Mouse (Mus musculus) lung, embryonic 16.5 days (tissue): ENCODE data around the gene Cryl1. TPM values are rescaled to one million over a fixed set of nuclear protein-coding genes. Genes with fewer than 3 reads are reported as not detected.

Source experiments
- ATAC-seq: fragments of 200-750 bp; cut with Nextera tagmentation; 2 replicates; pipeline ENCODE4 v1.8.0; 2017; ENCODE audit warnings: low read depth, mild to moderate bottlenecking, moderate library complexity
- H3K27ac ChIP-seq: fragments of 300-500 bp; sonication (generic); 2 replicates; pipeline ENCODE4 v1.5.1; 2014; ENCODE audit warnings: mild to moderate bottlenecking, control low read depth, low read length
- H3K27me3 ChIP-seq: fragments of 300-500 bp; sonication (generic); 2 replicates; pipeline ENCODE4 v1.6.1; 2014; ENCODE audit warnings: low read depth, low read length, mixed read lengths; ENCODE audit not compliant: control insufficient read depth, insufficient read depth
- H3K36me3 ChIP-seq: fragments of 300-500 bp; sonication (generic); 2 replicates; pipeline ENCODE4 v1.6.1; 2014; ENCODE audit warnings: low read length; ENCODE audit not compliant: control insufficient read depth, insufficient read depth
- H3K4me1 ChIP-seq: fragments of 300-500 bp; sonication (generic); replicated peaks from 2 replicates; pipeline ENCODE4 v1.6.1; 2014; ENCODE audit warnings: low read length, mixed read lengths; ENCODE audit not compliant: control insufficient read depth, insufficient read depth
- H3K4me2 ChIP-seq: fragments of 300-500 bp; sonication (generic); 2 replicates; pipeline ENCODE4 v1.6.1; 2014; ENCODE audit warnings: low read depth, low read length, control low read depth
- H3K4me3 ChIP-seq: fragments of 300-500 bp; sonication (generic); 2 replicates; pipeline ENCODE4 v1.5.1; 2014; ENCODE audit warnings: mild to moderate bottlenecking, low read length, control low read depth
- H3K9ac ChIP-seq: fragments of 300-500 bp; sonication (generic); 2 replicates; pipeline ENCODE4 v1.6.1; 2014; ENCODE audit warnings: low read length, control low read depth
- H3K9me3 ChIP-seq: fragments of 300-500 bp; sonication (generic); 2 replicates; pipeline ENCODE4 v1.6.1; 2016; ENCODE audit warnings: low read length; ENCODE audit not compliant: control insufficient read depth
- WGBS: fragments of 180-500 bp; shearing (Covaris S2); extraction: QIAGEN DNeasy Blood & Tissue Kit; methylation state at CpG from one replicate; pipeline ENCODE4 v1.1.7; 2014; 5-methylcytosine and 5-hydroxymethylcytosine counted together
- polyA plus RNA-seq: library from polyadenylated mRNA; unstranded; fragments of >200 nt; fragmentation: Nextera tagmentation; extraction: Ambion mirVana; gene quantifications from 2 replicates; pipeline ENCODE4 v1.2.1, GENCODE M21; 2015

The Cryl1 gene
- polyA plus RNA-seq, 1 experiment from 2014 or later, result 28.0 TPM

DNA sequence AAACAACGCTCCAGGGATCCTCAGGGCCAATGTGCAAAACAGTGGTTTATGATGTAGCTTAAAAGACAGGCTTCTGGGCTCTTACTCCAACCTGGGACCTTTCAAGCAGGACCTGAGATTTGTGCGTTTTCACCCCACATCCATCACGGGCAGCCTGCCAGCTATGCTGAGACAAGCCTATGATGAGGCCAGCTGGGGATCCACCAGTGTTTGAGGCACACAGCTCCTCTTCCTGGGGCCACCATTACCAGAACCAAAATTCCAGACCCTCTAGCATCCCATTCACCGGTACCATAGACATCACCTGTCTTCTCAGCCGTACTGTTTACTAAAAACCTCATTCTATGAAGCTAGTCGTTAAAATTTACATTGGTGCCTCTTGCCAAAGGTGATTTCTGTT is 151.8 kb downstream of the Cryl1 start:
- Histone ChIP-seq H3K4me1 (no peaks in the 10 kb centered on the region), H3K36me3 (no peaks in the 10 kb centered on the region), H3K27ac (no peak overlapping the region), H3K9me3 (no peaks in the 10 kb centered on the region), H3K9ac (no peak overlapping the region), H3K27me3 (no peaks in the 10 kb centered on the region), H3K4me3 (no peak overlapping the region), H3K4me2 (no peak overlapping the region)
- WGBS, result 56% methylated on average over 6 of the region's 6 CpGs
- no peak for ATAC-seq

DNA sequence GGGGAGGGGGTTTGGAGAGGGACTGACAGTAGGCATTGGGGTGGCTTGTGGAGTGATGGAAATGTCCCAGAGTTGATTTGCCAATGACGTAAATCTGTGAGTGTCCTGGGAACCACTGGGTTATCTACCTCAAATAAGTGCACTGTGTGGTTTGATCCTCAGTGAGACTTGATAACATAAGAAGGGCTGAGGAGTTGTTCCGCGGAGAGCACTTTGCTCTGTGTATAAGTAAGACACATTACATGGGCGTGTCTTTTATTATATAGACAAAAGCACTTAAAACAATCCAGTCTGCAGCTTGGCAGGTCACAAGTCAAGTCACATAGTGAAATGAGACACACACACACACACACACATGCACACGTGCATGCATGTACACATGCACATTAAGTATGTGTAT is 155.4 kb downstream of the Cryl1 start:
- Histone ChIP-seq H3K4me3 (no peak overlapping the region), H3K4me2 (no peak overlapping the region), H3K9ac (no peak overlapping the region), H3K27ac (no peak overlapping the region), H3K36me3 (no peaks in the 10 kb centered on the region), H3K4me1 (no peaks in the 10 kb centered on the region), H3K27me3 (no peaks in the 10 kb centered on the region), H3K9me3 (no peaks in the 10 kb centered on the region)
- WGBS, result 48% methylated on average over 5 of the region's 5 CpGs
- no peak for ATAC-seq

DNA sequence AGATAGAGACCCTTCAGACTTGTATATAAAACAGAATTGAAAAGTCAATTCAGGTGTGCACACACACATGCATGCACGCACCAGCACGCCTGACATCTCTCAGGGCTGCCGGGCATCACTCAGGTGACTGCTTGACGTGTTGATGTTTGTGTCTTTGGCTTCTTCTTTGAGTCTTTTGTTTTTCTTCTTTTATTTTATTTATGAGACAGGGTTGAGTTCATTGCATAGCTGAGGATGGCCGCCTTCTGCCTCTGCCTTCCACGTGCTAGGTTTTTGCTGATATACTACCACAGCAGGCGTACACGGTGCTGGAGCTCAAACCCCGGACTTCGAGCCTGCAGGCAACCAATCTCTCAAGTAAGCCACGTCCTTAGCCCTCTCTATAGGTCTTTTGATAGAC is 163.1 kb downstream of the Cryl1 start:
- H3K9ac ChIP-seq, result no peak overlapping the region
- WGBS, result 69% methylated on average over 11 of the region's 11 CpGs
- ATAC-seq, result no peak
- no peaks in the 10 kb centered on the region for H3K4me1 ChIP-seq
- no peak overlapping the region for H3K4me2 ChIP-seq
- no peaks in the 10 kb centered on the region for H3K9me3 ChIP-seq
- no peaks in the 10 kb centered on the region for H3K27me3 ChIP-seq
- no peak overlapping the region for H3K4me3 ChIP-seq
- no peaks in the 10 kb centered on the region for H3K36me3 ChIP-seq
- H3K27ac ChIP-seq, result no peak overlapping the region

DNA sequence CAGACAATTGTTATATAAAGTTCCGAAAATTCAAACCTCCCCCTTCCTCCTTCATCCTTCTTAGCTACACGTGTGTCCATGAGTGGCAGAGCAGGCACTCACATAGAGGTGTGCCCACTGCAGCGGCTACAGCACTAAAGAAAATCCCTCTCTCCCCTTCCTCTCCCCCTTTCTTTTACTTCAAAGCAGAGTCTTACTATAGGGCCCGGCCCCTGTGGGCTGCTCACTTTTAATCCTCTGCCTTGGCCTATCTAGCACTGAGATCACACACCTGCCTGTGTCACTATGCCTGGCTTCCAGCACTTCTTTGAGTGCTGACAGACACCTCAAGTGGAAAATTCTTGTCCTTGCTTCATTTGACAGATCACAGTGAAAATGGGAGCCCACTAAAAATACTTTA is 163.6 kb downstream of the Cryl1 start:
- Histone ChIP-seq H3K4me2 (no peak overlapping the region), H3K9ac (no peak overlapping the region), H3K27ac (no peak overlapping the region), H3K36me3 (no peaks in the 10 kb centered on the region), H3K4me3 (no peak overlapping the region), H3K27me3 (no peaks in the 10 kb centered on the region), H3K4me1 (no peaks in the 10 kb centered on the region), H3K9me3 (no peaks in the 10 kb centered on the region)
- 35% methylated on average over 4 of the region's 4 CpGs for WGBS
- no peak for ATAC-seq

DNA sequence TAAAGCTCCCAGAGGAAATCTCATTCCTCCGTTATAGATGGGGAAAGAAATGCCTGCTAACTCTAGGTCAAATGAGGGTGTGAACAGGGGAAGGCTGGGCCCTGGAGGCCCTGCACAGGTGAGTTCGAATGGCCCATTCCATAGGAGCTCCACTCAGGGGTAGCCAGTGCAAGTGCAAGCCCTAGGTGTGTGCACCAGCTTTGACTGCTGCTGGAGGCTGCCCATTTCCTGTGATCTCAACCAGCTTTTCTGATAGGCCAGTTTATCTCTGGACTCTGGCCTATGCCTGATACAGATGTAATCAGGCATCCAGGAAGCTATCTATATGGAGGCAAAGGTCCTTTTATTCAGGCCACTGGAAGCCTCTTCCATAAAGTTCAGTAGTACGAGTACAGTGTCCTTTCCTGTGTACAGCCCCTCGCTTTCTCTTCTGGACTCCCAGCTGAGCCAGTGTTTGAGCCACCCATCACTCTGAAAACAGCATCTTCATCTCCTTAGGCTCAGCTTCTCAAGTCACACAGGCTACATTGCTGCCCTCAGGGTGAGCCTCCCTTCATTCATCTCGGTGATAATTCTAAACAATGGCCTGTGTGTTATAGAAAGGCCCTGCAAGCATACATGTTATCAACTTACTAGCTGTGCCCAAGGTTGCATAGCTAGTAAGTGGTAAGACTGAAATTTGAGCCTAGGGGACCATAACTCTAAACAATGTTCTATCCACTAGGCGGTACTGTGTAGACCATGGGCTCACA is 167.9 kb downstream of the Cryl1 start:
- Histone ChIP-seq H3K4me1 (no peaks in the 10 kb centered on the region), H3K4me3 (no peak overlapping the region), H3K27me3 (no peaks in the 10 kb centered on the region), H3K36me3 (no peaks in the 10 kb centered on the region), H3K9ac (no peak overlapping the region), H3K9me3 (no peaks in the 10 kb centered on the region), H3K4me2 (no peak overlapping the region), H3K27ac (no peak overlapping the region)
- WGBS, result 56% methylated on average over 6 of the region's 6 CpGs
- no peak for ATAC-seq

Other genes starting within 250 kb of the Cryl1 start
- 13.5 and 15.7 TPM in 2 replicates for gene Ift88, start 25.5 kb upstream of the Cryl1 start, polyA plus RNA-seq
- gene Il17d, start 126.2 kb upstream of the Cryl1 start, polyA plus RNA-seq, result 4.1 and 4.8 TPM in 2 replicates
- gene Eef1akmt1, start 173.1 kb upstream of the Cryl1 start, polyA plus RNA-seq, result 93.8 and 101 TPM in 2 replicates